Mouse (Mus musculus) cerebellum, adult 2 months (tissue): ENCODE data around the gene Ncs1.

Experiments used
- CTCF ChIP-seq: fragments of 200-500 bp; IDR thresholded peaks from 2 replicates; pipeline ENCODE4 v1.5.1; 2011; ENCODE audit warnings: low read depth, mild to moderate bottlenecking, control low read depth, low read length, moderate library complexity, borderline replicate concordance; ENCODE audit not compliant: insufficient read depth
- POLR2A ChIP-seq: fragments of 200-500 bp; IDR thresholded peaks from 2 replicates; pipeline ENCODE4 v1.6.1; 2011; ENCODE audit warnings: low read length, control low read depth, borderline replicate concordance; ENCODE audit not compliant: insufficient read depth

DNA sequence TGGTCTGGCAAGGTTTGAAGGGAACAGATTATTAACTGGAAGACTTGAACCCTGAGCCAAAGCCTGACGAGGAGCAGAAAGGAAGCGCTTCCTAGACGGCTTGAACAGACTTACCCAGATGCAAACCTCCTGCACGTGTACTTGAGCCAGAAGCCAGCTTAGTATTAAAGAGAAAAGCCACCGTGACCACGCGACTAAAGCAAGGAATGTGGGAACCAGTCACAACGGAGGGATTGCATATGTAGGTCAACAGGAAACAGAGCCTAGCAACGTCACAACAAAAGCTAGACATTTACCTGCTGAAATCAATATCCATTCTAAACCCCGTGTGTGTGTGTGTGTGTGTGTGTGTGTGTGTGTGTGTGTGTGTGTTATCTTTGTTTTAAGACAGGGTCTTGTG lies 81.6 kb downstream of the Ncs1 start:
- no peak for TF ChIP-seq POLR2A
- TF ChIP-seq CTCF = no peak
